Mouse (Mus musculus): ENCODE measurements at regions not wholly inside any gene's neighbourhood (a gene's known extent, or its start where the extent isn't known, plus 50 kb on each side); places are given as distances from the start of the nearest gene placed in this dataset.

DNA sequence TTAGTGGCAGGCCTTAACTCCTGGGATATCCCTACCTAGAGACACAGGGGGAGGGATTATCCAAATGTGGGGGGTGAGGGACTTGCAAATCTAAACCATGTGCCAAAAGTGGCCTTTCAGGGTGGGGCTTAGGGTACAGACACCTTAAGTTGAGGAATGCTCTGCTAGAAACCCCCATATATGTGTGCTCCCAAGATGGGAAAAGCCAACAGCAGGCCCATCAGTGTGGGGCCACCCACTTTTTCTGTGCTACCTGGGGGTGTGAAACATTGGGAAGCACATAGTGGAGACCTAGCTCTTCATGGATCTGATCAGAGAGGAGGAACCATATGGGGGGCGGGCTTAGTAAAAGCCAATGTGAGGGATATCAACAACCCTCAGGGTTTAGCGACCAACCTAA is 55.0 kb upstream of the Hephl1 start:
- 63% methylated on average over 2 of the region's 2 CpGs for WGBS (ENCODE audit: insufficient replicate concordance)
- DNase-seq (ENCODE audit: low read depth in 3 of 3, low spot score in 3 of 3): no peak

DNA sequence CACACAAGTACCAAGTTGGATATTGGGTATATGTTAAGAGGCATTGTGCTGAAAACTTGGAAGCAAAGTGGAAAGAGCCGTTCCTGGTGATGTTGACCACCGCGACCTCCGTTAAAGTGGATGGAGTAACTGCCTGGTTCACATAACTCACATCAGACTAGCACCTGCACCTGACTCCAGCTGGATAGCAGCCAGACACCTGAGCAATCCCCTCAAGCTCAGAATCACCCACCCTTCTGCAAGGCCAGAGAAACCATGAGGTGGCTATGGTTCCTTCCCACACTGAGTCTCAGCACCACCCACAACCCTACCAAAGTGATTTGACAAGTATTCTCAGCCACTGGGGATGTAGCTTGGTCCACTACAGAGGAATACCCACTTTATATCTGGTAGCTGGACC is 54.6 kb upstream of the Hephl1 start:
- no peaks in the 10 kb centered on the region for H3K4me1 ChIP-seq (replicated peaks; ENCODE audit: control insufficient read depth in 2 of 2, insufficient read depth in 2 of 2, low read length in 1 of 2)
- no peak overlapping the region for H3K27ac ChIP-seq
- H3K9me3 ChIP-seq (ENCODE audit: control insufficient read depth, low read length): no peaks in the 10 kb centered on the region
- ATAC-seq (ENCODE audit: insufficient read depth): no peak
- no peak overlapping the region for H3K9ac ChIP-seq (replicated peaks)
- TF ChIP-seq EP300 (IDR thresholded peaks at IDR 0.05; ENCODE audit: low read depth) (no peak), CTCF (IDR thresholded peaks at IDR 0.05; ENCODE audit: low read depth) (no peak)
- no peak overlapping the region for H3K4me3 ChIP-seq (ENCODE audit: insufficient read depth in 1 of 2, low read depth in 2 of 2, low read length in 2 of 2)
- 79% methylated on average over 4 of the region's 4 CpGs for WGBS (ENCODE audit: insufficient replicate concordance)
- no peaks in the 10 kb centered on the region for H3K36me3 ChIP-seq (replicated peaks; ENCODE audit: control insufficient read depth, insufficient read depth, low read depth)
- no peaks in the 10 kb centered on the region for H3K27me3 ChIP-seq (ENCODE audit: control insufficient read depth, insufficient read depth, low read length)
- DNase-seq (ENCODE audit: low read depth in 3 of 3, low spot score in 3 of 3): no peak
- no peak overlapping the region for H3K4me2 ChIP-seq (ENCODE audit: low read depth)

More for the DNA sequence above, 55.0 kb upstream of the Hephl1 start:
- no peaks in the 10 kb centered on the region for H3K36me3 ChIP-seq (replicated peaks; ENCODE audit: control insufficient read depth, insufficient read depth, low read depth)
- H3K9ac ChIP-seq (replicated peaks): no peak overlapping the region
- no peak for TF ChIP-seq CTCF (IDR thresholded peaks at IDR 0.05; ENCODE audit: low read depth)
- no peak for TF ChIP-seq EP300 (IDR thresholded peaks at IDR 0.05; ENCODE audit: low read depth)
- no peaks in the 10 kb centered on the region for H3K9me3 ChIP-seq (ENCODE audit: control insufficient read depth, low read length)
- H3K4me2 ChIP-seq (ENCODE audit: low read depth): no peak overlapping the region
- H3K4me1 ChIP-seq (replicated peaks; ENCODE audit: control insufficient read depth in 2 of 2, insufficient read depth in 2 of 2, low read length in 1 of 2): no peaks in the 10 kb centered on the region
- no peak overlapping the region for H3K27ac ChIP-seq
- no peaks in the 10 kb centered on the region for H3K27me3 ChIP-seq (ENCODE audit: control insufficient read depth, insufficient read depth, low read length)
- ATAC-seq (ENCODE audit: insufficient read depth): no peak
- no peak overlapping the region for H3K4me3 ChIP-seq (ENCODE audit: insufficient read depth in 1 of 2, low read depth in 2 of 2, low read length in 2 of 2)
